Mouse (Mus musculus): ENCODE measurements around the gene Gm29133. TPM values are rescaled to one million over a fixed set of nuclear protein-coding genes. Genes with fewer than 3 reads are reported as not detected.

The Gm29133 gene
- polyA plus RNA-seq (2012; rRNA removed) = not detected in 2 replicates

DNA sequence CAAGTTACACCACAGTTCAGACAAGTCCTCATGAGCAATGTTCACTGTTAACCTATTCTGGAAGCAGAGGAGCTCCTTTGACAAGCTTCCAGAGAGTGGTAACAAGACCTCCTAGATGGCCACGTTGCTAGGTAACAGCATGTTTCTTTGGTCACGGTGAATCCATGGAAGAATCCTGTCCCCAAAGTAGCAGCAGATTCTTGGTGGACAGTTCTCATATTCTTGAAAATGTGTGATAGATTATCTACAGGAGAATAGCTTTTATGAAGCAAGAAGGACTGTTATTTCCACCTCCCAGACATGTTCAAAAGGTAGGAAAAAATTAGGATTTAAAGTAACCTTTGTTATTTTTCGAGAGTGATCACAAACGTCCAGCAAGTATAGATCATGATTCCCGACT, at the start of gene Gm29133:
TSS of gene Gm29133 (plus strand) at position 301 of the 400 bp plus-strand sequence.

Other genes with a start within 250 kb of the Gm29133 start
- 1.5 and 2.6 TPM in 2 replicates for gene Pdcd10, start 191.3 kb upstream of the Gm29133 start, polyA plus RNA-seq (2012; rRNA removed)
- 0.15 and 0.23 TPM in 2 replicates for gene Serpini1, start 190.7 kb upstream of the Gm29133 start, polyA plus RNA-seq (2012; rRNA removed)
- 46.7 and 49.1 TPM in 2 replicates for gene Golim4, start 208.8 kb downstream of the Gm29133 start, polyA plus RNA-seq (2012; rRNA removed)

Measured in colon, adult 2 months (tissue).